Mouse (Mus musculus) cortical plate, adult 2 months (tissue): ENCODE results near the gene Gxylt2.

ENCODE experiments used
- CTCF ChIP-seq: fragments of 200-500 bp; IDR thresholded peaks from 2 replicates; pipeline ENCODE4 v1.5.1; 2011; ENCODE audit warnings: mild to moderate bottlenecking, control low read depth, low read length; ENCODE audit not compliant: insufficient read depth; ENCODE audit errors: extremely low read depth
- POLR2A ChIP-seq: fragments of 200-500 bp; IDR thresholded peaks from 2 replicates; pipeline ENCODE4 v1.6.1; 2011; ENCODE audit warnings: mild to moderate bottlenecking, low read length, control low read depth; ENCODE audit not compliant: insufficient read depth; ENCODE audit errors: extremely low read depth

GRCm38 (mm10) chr6:100800497-100800955 is 96.0 kb downstream of the Gxylt2 start:
- TF ChIP-seq CTCF: no peak
- TF ChIP-seq POLR2A: no peak
